Mouse (Mus musculus): ENCODE results near the gene Srgap2.
A peak's percentile ranks its signal among the peaks of the same experiment; 100 is the strongest.
"Not testable (repeated sequence)": the region's sequence is repeated elsewhere in the genome, so short reads cannot be mapped to it uniquely, and the experiment has no call there.

Gene Srgap2

GRCm38 (mm10) chr1:131290648-131291047 lies 236.5 kb downstream of the Srgap2 start:
- DNase-seq (ENCODE audit: low read depth, low spot score), result peak; percentile 61

- no peak for DNase-seq (ENCODE audit: low read depth, low spot score)
These were observed 238.2 kb downstream of the Srgap2 start for GRCm38 (mm10) chr1:131288938-131289337.

- DNase-seq (ENCODE audit: low read depth, low spot score), result no peak
These were observed 239.9 kb downstream of the Srgap2 start for GRCm38 (mm10) chr1:131287267-131287666.

- no peak for DNase-seq (ENCODE audit: low read depth, low spot score)
These were observed 240.3 kb downstream of the Srgap2 start for GRCm38 (mm10) chr1:131286803-131287202.

- no peak for DNase-seq (ENCODE audit: low read depth, low spot score)
These were observed 242.5 kb downstream of the Srgap2 start for GRCm38 (mm10) chr1:131284616-131285015.

- DNase-seq (ENCODE audit: low read depth, low spot score), result no peak
These were observed 243.0 kb downstream of the Srgap2 start for GRCm38 (mm10) chr1:131284167-131284566.

GRCm38 (mm10) chr1:131281731-131282130 lies 245.4 kb downstream of the Srgap2 start:
- DNase-seq (ENCODE audit: low read depth, low spot score), result no peak

- DNase-seq (ENCODE audit: low read depth, low spot score), result no peak
These were observed 246.9 kb downstream of the Srgap2 start for GRCm38 (mm10) chr1:131280280-131280679.

- DNase-seq (ENCODE audit: low read depth, low spot score), result no peak
These were observed 247.7 kb downstream of the Srgap2 start, which contains the start of gene Ikbke for GRCm38 (mm10) chr1:131279456-131279776. Gene Ikbke, minus strand, starts transcription at chr1:131279606.

GRCm38 (mm10) chr1:131278606-131279455 lies 248.3 kb downstream of the Srgap2 start:
- DNase-seq (ENCODE audit: low read depth, low spot score), result no peak

- DNase-seq (ENCODE audit: low read depth, low spot score), result no peak
These were observed 250.3 kb downstream of the Srgap2 start for GRCm38 (mm10) chr1:131276831-131277230.

- no peak for DNase-seq (ENCODE audit: low read depth, low spot score)
These were observed 251.6 kb downstream of the Srgap2 start for GRCm38 (mm10) chr1:131275577-131275976.

- no peak for DNase-seq (ENCODE audit: low read depth, low spot score)
These were observed 252.2 kb downstream of the Srgap2 start for GRCm38 (mm10) chr1:131274725-131275539.

GRCm38 (mm10) chr1:131269797-131270578 lies 257.2 kb downstream of the Srgap2 start:
- DNase-seq (ENCODE audit: low read depth, low spot score), result peak; percentile 87

GRCm38 (mm10) chr1:131268776-131269175 lies 258.4 kb downstream of the Srgap2 start:
- no peak for DNase-seq (ENCODE audit: low read depth, low spot score)

GRCm38 (mm10) chr1:131263905-131264304 lies 263.2 kb downstream of the Srgap2 start:
- DNase-seq (ENCODE audit: low read depth, low spot score), result no peak

- DNase-seq (ENCODE audit: low read depth, low spot score), result peak; percentile 79
These were observed 266.9 kb downstream of the Srgap2 start for GRCm38 (mm10) chr1:131260309-131260656.

- no peak for DNase-seq (ENCODE audit: low read depth, low spot score)
These were observed 267.4 kb downstream of the Srgap2 start for GRCm38 (mm10) chr1:131259632-131260308.

- no peak for DNase-seq (ENCODE audit: low read depth, low spot score)
These were observed 269.9 kb downstream of the Srgap2 start for GRCm38 (mm10) chr1:131257288-131257687.

- not testable (repeated sequence) for DNase-seq (ENCODE audit: low read depth, low spot score)
These were observed 274.5 kb downstream of the Srgap2 start for GRCm38 (mm10) chr1:131252516-131253250.

Measured in forelimb bud, embryonic 11.5 days (tissue).